Mouse (Mus musculus) liver, embryonic 12.5 days (tissue): ENCODE results near the gene Fbxl15. TPM values are rescaled to one million over a fixed set of nuclear protein-coding genes. Genes with fewer than 3 reads are reported as not detected.

Experiments
- ATAC-seq: fragments of 200-750 bp; cut with Nextera tagmentation; 2 replicates; pipeline ENCODE4 v1.8.0; 2017; ENCODE audit warnings: moderate number of reproducible peaks, mild to moderate bottlenecking, moderate library complexity
- H3K27ac ChIP-seq: fragments of 300-500 bp; sonication (generic); 2 replicates; pipeline ENCODE4 v1.5.1; 2016; ENCODE audit warnings: mild to moderate bottlenecking
- H3K27me3 ChIP-seq: fragments of 300-500 bp; sonication (generic); replicated peaks from 2 replicates; pipeline ENCODE4 v1.6.1; 2016; ENCODE audit warnings: mild to moderate bottlenecking, moderate library complexity
- H3K36me3 ChIP-seq: fragments of 300-500 bp; sonication (generic); 2 replicates; pipeline ENCODE4 v1.6.1; 2016; ENCODE audit warnings: mild to moderate bottlenecking, moderate library complexity
- H3K4me1 ChIP-seq: fragments of 300-500 bp; sonication (generic); 2 replicates; pipeline ENCODE4 v1.6.1; 2016
- H3K4me2 ChIP-seq: fragments of 300-500 bp; sonication (generic); 2 replicates; pipeline ENCODE4 v1.6.1; 2016; ENCODE audit warnings: mild to moderate bottlenecking, moderate library complexity
- H3K4me3 ChIP-seq: fragments of 300-500 bp; sonication (generic); 2 replicates; pipeline ENCODE4 v1.5.1; 2016; ENCODE audit warnings: mild to moderate bottlenecking, moderate library complexity
- H3K9ac ChIP-seq: fragments of 300-500 bp; sonication (generic); 2 replicates; pipeline ENCODE4 v1.6.1; 2016; ENCODE audit warnings: mild to moderate bottlenecking, moderate library complexity
- H3K9me3 ChIP-seq: fragments of 300-500 bp; sonication (generic); replicated peaks from 2 replicates; pipeline ENCODE4 v1.6.1; 2016; ENCODE audit warnings: mild to moderate bottlenecking, moderate library complexity
- WGBS: fragments of 180-500 bp; shearing (Covaris S2); methylation state at CpG from one replicate; pipeline ENCODE4 v1.1.7; 2016; ENCODE audit not compliant: insufficient replicate concordance; 5-methylcytosine and 5-hydroxymethylcytosine counted together
- polyA plus RNA-seq: library from polyadenylated mRNA; unstranded; fragments of >200 nt; fragmentation: Nextera tagmentation; extraction: Ambion mirVana; gene quantifications from 2 replicates; pipeline ENCODE4 v1.2.1, GENCODE M21; 2016

Gene Fbxl15
- polyA plus RNA-seq: 13.4 and 13.5 TPM in 2 replicates

GRCm38 (mm10) chr19:46328081-46329030 is at the start of gene Fbxl15:
Fbxl15 (plus strand) TSS chr19:46328184.
- peaks cover 42% of the 10 kb centered on the region for H3K4me1 ChIP-seq
- peak; percentile 89 for ATAC-seq
- peak within 1 kb of the TSS; percentile 90 for H3K27ac ChIP-seq
- H3K4me2 ChIP-seq: peak within 1 kb of the TSS; percentile 100
- H3K4me3 ChIP-seq: peak within 1 kb of the TSS; percentile 78
- peak within 1 kb of the TSS; percentile 82 for H3K9ac ChIP-seq
- H3K36me3 ChIP-seq: peaks cover 27% of the 10 kb centered on the region
- under 1% methylated on average over 81 of the region's 81 CpGs for WGBS
- no peaks in the 10 kb centered on the region for H3K9me3 ChIP-seq
- peaks cover 51% of the 10 kb centered on the region for H3K27me3 ChIP-seq

DNA sequence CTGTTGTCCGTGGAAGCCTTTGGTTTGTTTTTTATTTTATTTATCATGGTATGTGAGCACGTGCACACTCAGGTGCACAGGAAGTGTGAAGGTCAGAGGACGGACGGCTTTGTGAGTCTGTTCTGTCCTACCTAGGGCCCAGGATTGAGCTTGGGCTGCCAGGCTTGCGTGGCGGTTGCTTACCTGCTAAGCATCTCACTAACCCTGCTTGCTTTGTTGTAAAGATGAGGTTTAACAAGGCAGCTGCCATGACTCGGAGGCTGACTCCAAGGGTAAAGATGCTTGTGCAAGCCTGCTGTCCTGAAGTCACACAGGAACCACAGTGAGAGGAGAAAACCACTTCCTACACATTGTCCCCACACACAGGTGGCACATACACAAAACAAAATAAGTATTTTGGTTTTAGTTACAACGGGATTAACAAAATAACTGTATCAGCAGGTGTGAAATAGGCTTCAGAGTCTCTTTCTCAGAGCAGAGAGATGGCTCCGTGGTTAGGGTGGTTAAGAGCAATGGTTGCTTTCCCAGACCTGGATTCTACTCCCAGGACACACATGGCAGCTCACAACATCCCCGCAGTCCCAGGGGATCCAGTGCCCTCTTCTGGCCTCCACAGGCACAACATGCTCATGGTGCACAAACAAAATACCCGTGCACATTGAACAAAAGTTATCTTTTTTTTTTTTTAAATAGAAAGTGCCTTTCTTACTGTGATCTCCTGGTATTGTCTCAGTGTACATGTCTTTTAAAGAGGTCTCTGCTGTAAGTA is 45.7 kb upstream of the Fbxl15 start:
- Histone ChIP-seq H3K36me3 (peaks cover 76% of the 10 kb centered on the region), H3K9ac (no peak overlapping the region), H3K4me2 (no peak overlapping the region), H3K27ac (no peak overlapping the region), H3K27me3 (no peaks in the 10 kb centered on the region), H3K9me3 (no peaks in the 10 kb centered on the region), H3K4me3 (no peak overlapping the region), H3K4me1 (no peaks in the 10 kb centered on the region)
- WGBS: 87% methylated on average over 11 of the region's 11 CpGs
- ATAC-seq: no peak

DNA sequence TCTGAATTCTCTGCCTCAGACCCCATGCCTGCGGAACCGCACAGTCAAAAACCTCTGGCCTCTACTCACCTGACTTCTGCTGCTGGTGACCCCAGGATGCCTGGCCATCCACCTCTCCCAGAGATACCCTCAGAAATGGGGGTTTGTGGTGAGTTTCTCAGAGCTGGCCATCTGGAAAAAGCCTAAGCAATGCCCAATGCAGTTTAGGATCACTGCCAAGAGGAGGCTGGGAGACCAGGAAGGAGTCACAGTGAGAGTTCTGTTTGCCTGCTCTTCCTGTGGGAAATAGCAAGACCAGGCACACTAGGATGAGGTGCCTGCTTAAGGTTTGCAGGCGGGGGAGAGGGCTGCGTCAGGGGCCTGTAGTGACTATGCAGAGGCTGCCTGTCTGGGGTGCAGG is 43.3 kb upstream of the Fbxl15 start:
- WGBS: 78% methylated on average over 4 of the region's 4 CpGs
- Histone ChIP-seq H3K9me3 (no peaks in the 10 kb centered on the region), H3K9ac (no peak overlapping the region), H3K4me1 (no peaks in the 10 kb centered on the region), H3K27me3 (no peaks in the 10 kb centered on the region; the same call in 1 of the 2 replicates), H3K4me2 (no peak overlapping the region), H3K27ac (no peak overlapping the region), H3K36me3 (peaks cover 69% of the 10 kb centered on the region), H3K4me3 (no peak overlapping the region)
- no peak for ATAC-seq

GRCm38 (mm10) chr19:46285631-46286030 is 42.4 kb upstream of the Fbxl15 start:
- Histone ChIP-seq H3K27me3 (no peaks in the 10 kb centered on the region; the same call in 1 of the 2 replicates), H3K27ac (no peak overlapping the region), H3K4me1 (no peaks in the 10 kb centered on the region), H3K9me3 (no peaks in the 10 kb centered on the region), H3K36me3 (peaks cover 60% of the 10 kb centered on the region), H3K9ac (no peak overlapping the region), H3K4me3 (no peak overlapping the region), H3K4me2 (no peak overlapping the region)
- 72% methylated on average over 7 of the region's 7 CpGs for WGBS
- no peak for ATAC-seq

DNA sequence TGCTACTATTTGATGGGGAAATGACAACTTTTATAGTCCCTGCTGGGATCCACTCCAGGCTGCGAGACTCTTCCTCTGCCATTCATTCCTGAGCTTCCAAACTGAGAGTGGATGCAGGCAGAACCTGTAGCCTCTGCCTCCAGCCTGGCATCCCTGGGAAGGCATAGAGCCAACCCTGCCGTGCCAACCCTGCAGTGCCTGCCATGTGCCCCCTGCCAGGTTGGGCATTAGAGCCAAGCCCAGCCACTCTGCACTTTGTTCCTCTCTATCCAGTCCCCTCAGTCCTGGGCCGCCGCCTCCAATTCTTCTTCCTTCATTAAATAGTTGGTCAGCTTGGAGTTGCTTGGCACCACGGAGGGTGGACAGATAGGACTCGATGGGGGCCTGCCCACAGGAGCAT is 41.9 kb upstream of the Fbxl15 start:
- Histone ChIP-seq H3K4me1 (no peaks in the 10 kb centered on the region), H3K27ac (no peak overlapping the region), H3K27me3 (no peaks in the 10 kb centered on the region; the same call in 1 of the 2 replicates), H3K4me2 (no peak overlapping the region), H3K4me3 (no peak overlapping the region), H3K9ac (no peak overlapping the region), H3K9me3 (no peaks in the 10 kb centered on the region), H3K36me3 (peaks cover 56% of the 10 kb centered on the region)
- ATAC-seq: no peak
- 85% methylated on average over 6 of the region's 6 CpGs for WGBS

- ATAC-seq: no peak
- Histone ChIP-seq H3K27me3 (peaks cover 7% of the 10 kb centered on the region; the same call in 1 of the 2 replicates), H3K4me2 (no peak overlapping the region), H3K4me1 (no peaks in the 10 kb centered on the region), H3K9ac (no peak overlapping the region), H3K36me3 (peaks cover 47% of the 10 kb centered on the region), H3K9me3 (no peaks in the 10 kb centered on the region), H3K27ac (no peak overlapping the region), H3K4me3 (no peak overlapping the region)
- WGBS: 75% methylated on average over 3 of the region's 3 CpGs
Measured at GRCm38 (mm10) chr19:46286926-46287325, 41.1 kb upstream of the Fbxl15 start.

- no peaks in the 10 kb centered on the region for H3K9me3 ChIP-seq
- H3K9ac ChIP-seq: no peak overlapping the region
- H3K27ac ChIP-seq: no peak overlapping the region
- peaks cover 13% of the 10 kb centered on the region; the same call in 1 of the 2 replicates for H3K27me3 ChIP-seq
- no peak overlapping the region for H3K4me2 ChIP-seq
- H3K4me1 ChIP-seq: no peaks in the 10 kb centered on the region
- peaks cover 41% of the 10 kb centered on the region for H3K36me3 ChIP-seq
- no peak for ATAC-seq
- 62% methylated on average over 3 of the region's 3 CpGs for WGBS
- H3K4me3 ChIP-seq: no peak overlapping the region
Measured at GRCm38 (mm10) chr19:46287566-46287965, 40.4 kb upstream of the Fbxl15 start.

- H3K27ac ChIP-seq: no peak overlapping the region
- no peak for ATAC-seq
- H3K4me2 ChIP-seq: no peak overlapping the region
- WGBS: 43% methylated on average over 12 of the region's 12 CpGs
- peaks cover 24% of the 10 kb centered on the region for H3K27me3 ChIP-seq
- no peak overlapping the region for H3K4me3 ChIP-seq
- H3K9ac ChIP-seq: no peak overlapping the region
- H3K36me3 ChIP-seq: peaks cover 14% of the 10 kb centered on the region
- no peaks in the 10 kb centered on the region for H3K9me3 ChIP-seq
- H3K4me1 ChIP-seq: no peaks in the 10 kb centered on the region
Measured at GRCm38 (mm10) chr19:46290535-46291105, 37.4 kb upstream of the Fbxl15 start.

- no peak overlapping the region for H3K4me3 ChIP-seq
- H3K27me3 ChIP-seq: peaks cover 31% of the 10 kb centered on the region
- H3K4me2 ChIP-seq: no peak overlapping the region
- no peaks in the 10 kb centered on the region for H3K36me3 ChIP-seq
- 54% methylated on average over 4 of the region's 4 CpGs for WGBS
- H3K4me1 ChIP-seq: no peaks in the 10 kb centered on the region
- no peaks in the 10 kb centered on the region for H3K9me3 ChIP-seq
- no peak for ATAC-seq
- no peak overlapping the region for H3K9ac ChIP-seq
- no peak overlapping the region for H3K27ac ChIP-seq
Measured at GRCm38 (mm10) chr19:46296938-46297337, 31.0 kb upstream of the Fbxl15 start.

DNA sequence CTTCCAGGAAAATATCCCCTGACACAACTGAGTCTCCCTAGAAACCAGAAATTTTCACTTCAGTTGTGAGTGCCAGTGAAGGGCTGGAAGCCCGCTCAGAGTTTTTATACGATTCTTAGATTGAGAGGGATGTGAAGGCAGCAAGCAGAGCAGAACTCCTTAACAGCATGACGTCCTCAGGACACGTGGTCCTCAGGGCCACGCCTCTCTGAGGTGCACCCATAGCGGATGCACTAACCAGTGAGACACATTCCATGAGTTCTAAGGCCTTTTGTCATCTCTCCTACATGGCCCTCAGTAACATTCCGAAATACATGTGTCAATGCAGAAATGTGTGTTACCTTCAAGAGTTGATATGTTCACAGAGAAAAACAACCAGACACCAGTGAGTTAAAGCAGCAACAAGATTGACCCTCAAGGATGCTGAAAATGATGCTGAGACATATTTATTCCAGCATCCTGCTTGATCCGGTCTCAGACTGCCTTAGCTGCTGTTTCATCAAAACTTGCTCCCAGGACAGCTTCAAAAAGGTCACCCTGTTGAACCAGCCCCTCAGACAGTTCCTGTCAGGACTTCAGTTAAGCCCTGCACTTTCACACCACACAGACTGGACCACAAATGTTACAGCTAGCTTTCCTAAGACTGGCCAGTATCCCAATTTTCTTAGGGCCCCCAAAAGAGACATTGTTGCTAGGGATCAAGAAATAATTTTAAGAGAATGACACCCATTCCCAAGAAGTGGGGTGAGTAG is 27.5 kb upstream of the Fbxl15 start:
- no peaks in the 10 kb centered on the region for H3K9me3 ChIP-seq
- H3K4me2 ChIP-seq: no peak overlapping the region
- no peak overlapping the region for H3K9ac ChIP-seq
- ATAC-seq: no peak
- H3K36me3 ChIP-seq: no peaks in the 10 kb centered on the region
- H3K4me1 ChIP-seq: peaks cover 16% of the 10 kb centered on the region
- no peak overlapping the region for H3K27ac ChIP-seq
- WGBS: 38% methylated on average over 8 of the region's 8 CpGs
- peaks cover 14% of the 10 kb centered on the region; the same call in 1 of the 2 replicates for H3K27me3 ChIP-seq
- no peak overlapping the region for H3K4me3 ChIP-seq

GRCm38 (mm10) chr19:46302551-46302950 is 25.4 kb upstream of the Fbxl15 start:
- Histone ChIP-seq H3K9me3 (no peaks in the 10 kb centered on the region), H3K36me3 (peaks cover 4% of the 10 kb centered on the region; the same call in 1 of the 2 replicates), H3K9ac (no peak overlapping the region), H3K27ac (no peak overlapping the region), H3K4me2 (no peak overlapping the region), H3K4me3 (no peak overlapping the region), H3K4me1 (peaks cover 30% of the 10 kb centered on the region), H3K27me3 (peaks cover 24% of the 10 kb centered on the region)
- no peak for ATAC-seq
- WGBS: 78% methylated on average over 4 of the region's 4 CpGs
